Mouse (Mus musculus) adrenal gland, adult 2 months (tissue): ENCODE measurements around the gene Snx21. TPM values are rescaled to one million over a fixed set of nuclear protein-coding genes. Genes with fewer than 3 reads are reported as not detected.

Experiments
- DNase-seq: peaks from one replicate; pipeline ENCODE4 v3.0.0; 2021
- polyA plus RNA-seq: library from polyadenylated mRNA; depleted of rRNA; stranded (reverse); fragments of >200 nt; gene quantifications from 2 replicates; pipeline ENCODE4 v1.2.3, GENCODE M21; 2012
- total RNA-seq, 2 experiments: library from RNA; stranded (reverse); gene quantifications; 2 replicates each; pipeline ENCODE4 v1.2.3; 2021

Snx21 gene
- total and polyA plus RNA-seq, 3 experiments = 26.5 to 109 (median 43.1) TPM

DNA sequence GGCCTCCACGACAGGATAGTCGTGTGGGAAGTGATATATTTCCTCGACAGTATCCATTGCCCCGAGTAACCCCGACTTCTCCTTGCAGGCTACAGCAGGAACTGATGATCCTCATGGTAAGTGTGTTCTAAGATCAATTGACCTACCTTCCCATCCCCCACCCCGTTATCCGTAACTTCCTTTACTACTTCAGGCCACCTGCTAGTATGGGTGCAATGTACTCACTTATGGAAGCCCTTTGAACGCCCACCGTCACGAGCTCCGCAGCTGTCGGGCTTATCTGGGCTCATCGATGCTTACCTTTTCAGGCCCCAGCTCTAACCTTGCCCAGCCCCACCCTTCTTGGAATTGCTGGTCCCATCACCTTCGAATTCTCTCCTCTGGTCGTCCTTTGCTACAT, 15.3 kb upstream of the Snx21 start:
- no peak for DNase-seq

GRCm38 (mm10) chr2:164771123-164771522, 14.5 kb upstream of the Snx21 start:
- no peak for DNase-seq

- no peak for DNase-seq
Observed at GRCm38 (mm10) chr2:164773229-164773988, 12.2 kb upstream of the Snx21 start.

- DNase-seq = no peak
Observed at GRCm38 (mm10) chr2:164773989-164774364, 11.6 kb upstream of the Snx21 start.

DNA sequence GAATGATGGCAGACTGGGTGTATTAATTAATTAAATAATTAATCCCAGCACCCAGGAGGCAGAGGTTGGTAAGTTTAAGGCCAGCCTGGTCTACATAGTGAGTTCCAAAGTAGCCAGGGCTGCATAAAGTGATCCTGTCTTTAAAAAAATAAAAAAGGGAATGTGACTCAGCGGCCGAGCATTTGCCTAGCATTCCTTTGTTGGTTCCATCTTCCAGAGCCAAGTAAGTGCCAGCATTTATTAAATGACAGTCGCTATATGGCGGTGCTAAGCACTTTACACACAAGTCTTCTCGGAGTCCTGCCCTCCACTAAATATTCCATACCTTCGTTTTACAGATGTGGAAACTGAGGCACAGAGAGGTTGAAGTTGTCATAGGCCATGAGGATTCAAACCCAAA, 9.5 kb upstream of the Snx21 start:
- DNase-seq = no peak

DNA sequence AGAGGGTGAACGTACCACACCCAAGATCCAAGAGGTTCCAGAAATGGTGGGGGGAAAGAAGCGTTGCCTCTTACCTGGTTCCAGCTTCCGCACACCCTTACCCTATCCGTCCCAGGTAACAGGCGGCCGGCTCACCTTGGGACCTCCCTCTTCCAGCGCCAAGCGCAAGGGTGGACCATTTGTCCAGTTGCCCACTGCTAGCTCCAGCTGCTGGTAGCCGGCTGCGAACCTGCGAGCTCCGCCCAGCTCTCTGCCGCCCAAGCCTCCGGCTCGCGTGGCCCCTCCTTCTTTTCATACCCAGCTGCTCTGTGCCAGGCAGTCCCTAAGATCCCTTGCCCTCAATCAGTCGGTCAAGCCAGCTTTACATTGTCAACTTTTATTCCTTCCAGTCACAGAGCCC, 8.8 kb upstream of the Snx21 start:
- DNase-seq = no peak

DNA sequence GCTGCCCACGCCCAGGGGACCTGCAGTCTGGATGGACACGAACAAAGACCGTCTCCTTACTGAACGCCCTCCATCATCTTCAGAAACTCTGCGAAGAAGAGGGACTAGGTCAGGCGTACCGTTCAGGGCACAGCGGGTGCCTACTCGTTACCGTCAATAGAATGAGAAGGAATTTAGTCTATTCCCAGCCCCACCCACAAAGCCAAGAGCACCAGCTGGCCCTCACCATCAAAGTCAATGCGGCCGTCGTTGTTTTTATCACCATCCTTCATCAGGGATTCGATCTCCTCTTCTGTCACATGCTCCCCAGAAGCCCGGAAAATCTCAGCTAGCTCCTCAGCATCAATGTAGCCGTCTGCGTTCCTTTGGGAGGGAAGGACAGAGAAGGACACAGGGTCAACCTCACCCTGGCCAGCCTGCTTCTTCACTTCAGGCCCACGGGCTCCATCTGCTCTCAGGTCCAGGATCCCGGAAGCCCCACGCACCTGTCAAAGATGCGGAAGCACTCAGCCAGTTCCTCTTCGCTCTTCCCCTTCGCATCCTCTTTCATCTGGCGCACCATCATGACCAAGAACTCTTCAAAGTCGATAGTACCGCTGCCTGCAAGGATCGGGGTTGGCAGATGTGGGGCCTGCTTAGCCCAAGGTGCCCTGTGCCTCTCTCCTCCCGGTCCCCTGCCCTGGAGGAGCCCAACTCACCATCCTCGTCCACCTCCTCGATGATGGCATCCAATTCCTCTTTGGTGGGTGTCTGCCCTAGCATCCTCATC, 8.2 kb upstream of the Snx21 start:
- no peak for DNase-seq

GRCm38 (mm10) chr2:164778015-164778287, 7.7 kb upstream of the Snx21 start:
- no peak for DNase-seq

DNA sequence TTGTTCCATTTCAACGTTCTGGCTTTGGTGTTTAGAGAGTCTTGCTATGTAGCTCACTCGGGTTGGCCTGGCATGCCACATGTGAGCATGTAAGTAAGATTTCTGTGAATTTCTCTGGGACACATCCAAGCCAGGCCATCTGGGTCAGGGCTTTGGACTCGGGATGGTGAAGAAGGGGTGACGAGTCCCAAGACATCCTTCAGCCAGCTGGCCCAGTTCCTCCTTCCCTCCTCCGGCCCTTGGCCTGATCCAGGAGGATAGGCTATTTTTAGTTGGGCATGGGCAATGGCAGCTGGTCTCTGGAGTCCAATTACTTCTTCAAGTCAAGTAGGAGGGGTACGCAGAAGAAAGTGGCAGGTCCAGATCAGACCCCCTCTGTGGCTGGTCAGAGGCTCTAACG, 6.8 kb upstream of the Snx21 start:
- no peak for DNase-seq

GRCm38 (mm10) chr2:164779481-164780086, 6.0 kb upstream of the Snx21 start, which contains the start of gene Tnnc2:
Tnnc2 (minus strand) TSS chr2:164779967.
- no peak for DNase-seq

DNA sequence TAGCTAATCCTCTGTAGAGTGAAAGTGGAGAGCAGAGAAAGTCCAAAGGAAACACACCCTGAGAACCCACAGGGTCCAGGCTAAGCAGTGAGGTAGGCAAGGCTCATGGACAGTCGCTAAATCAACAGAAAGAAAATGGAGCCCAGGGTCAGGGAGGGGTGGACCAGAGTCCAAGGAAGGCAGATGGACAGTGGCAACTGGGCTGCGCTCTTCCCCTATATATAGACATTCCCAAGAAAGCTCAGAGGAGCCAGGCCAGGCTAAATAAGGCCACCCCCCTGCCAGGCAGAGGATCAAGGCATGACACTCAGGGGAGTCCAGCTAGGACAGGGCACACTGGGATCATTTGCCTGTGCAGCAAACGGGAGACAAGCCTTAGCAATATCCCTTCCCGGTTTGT, 3.7 kb upstream of the Snx21 start:
- DNase-seq = no peak

DNA sequence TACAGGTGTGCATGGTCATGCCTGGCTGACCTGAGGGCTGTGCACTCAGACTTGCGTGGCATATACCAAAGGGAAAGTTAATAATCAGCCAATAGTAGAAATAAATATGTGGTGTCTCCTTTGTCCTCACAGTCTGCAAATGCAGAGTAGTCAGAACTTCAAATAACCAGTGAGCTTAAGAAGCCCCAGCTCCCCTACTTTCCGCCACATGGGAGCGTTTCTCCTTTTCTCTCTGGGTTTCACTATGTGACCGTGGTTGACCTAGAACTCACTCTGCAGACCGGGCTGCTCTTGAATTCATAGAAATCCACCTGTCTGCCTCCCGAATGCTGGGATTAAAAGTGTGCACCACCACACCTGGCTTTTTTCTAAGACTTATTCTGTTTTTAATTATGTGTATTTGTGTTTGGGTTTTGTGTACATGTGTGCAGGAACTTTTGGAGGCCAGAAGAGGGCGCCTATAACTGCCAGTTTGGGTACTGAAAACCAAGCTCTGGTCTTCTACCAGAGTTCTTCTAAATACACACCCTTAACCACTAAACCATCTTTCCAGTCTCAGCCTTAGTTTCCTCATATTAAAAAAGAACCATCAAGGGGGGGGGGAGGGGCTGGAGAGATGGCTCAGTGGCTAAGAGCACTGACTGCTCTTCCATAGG, 1.6 kb upstream of the Snx21 start:
- no peak for DNase-seq

DNA sequence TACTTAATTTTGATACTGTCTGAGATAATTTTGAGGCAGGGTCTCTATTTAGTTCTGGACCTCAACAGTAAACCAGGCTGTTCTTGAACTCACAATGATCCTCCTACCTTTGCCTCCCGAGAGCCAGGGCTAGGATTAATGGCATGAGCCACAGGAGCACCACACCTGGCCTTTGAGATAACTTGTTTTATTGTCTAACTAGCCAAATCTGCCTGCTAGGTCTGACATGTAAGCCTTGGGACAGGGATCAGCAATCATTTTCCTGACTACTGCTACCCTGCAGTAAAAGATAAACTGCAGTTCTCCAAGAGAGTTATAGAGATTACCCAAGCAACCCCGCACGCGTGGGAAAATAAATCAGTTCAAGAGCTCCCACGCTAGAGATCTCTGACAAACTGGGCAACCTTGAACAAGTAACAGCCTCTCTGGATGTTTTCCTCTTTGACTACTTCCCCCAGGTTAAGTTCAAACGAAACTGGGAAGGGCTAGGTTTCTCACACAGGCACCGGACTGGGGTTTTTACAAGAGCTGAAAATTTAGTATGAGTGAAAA, 678 bp upstream of the Snx21 start:
- DNase-seq = peak; percentile 44

- no peak for DNase-seq
Observed at GRCm38 (mm10) chr2:164786388-164786885, 814 bp downstream of the Snx21 start.

- no peak for DNase-seq
Observed at GRCm38 (mm10) chr2:164787032-164787431, 1.4 kb downstream of the Snx21 start.

GRCm38 (mm10) chr2:164787779-164788178, 2.2 kb downstream of the Snx21 start:
- no peak for DNase-seq

- DNase-seq = no peak
Observed at GRCm38 (mm10) chr2:164788411-164788810, 2.8 kb downstream of the Snx21 start.

GRCm38 (mm10) chr2:164790451-164790850, 4.8 kb downstream of the Snx21 start:
- peak; percentile 60 for DNase-seq

- no peak for DNase-seq
Observed at GRCm38 (mm10) chr2:164791841-164792261, 6.2 kb downstream of the Snx21 start.

DNA sequence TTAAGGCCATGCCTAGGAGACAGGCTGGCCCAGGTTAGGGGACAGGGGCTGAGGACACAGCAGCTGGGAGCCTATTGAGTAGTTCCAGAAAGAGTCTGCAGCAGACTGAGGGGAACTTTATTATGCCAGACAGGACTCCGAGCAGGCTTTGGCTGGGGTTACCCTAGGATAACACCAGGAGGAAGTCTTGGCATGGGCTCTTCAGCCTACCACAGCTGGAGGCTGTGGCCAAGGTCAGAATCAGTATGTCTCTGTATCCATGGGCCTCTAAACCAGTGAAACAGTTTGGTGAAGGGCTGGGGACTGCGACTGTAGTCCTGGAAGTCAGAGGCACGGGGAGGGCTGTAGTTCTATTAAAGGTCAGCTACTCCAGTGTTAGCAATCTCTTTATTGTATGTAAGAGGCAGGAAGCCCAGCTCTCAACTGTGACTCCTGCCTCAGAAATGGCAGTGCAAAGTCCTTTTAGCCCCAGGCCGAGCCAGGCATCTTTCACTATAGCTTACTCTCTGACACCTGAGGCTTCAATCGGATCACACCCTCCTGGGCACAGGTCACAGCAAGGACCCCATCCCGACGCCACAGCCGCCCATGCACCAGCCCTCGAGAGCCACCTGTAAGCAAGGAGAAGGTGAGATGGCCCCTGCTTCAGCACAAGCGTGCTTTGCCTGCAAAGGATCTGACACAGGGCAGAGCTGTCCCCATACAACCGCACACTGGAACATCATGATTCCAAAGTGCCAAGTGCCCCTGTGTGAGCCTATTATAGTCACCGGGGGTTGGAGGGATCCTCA, 7.0 kb downstream of the Snx21 start:
- peak; percentile 72 for DNase-seq

DNA sequence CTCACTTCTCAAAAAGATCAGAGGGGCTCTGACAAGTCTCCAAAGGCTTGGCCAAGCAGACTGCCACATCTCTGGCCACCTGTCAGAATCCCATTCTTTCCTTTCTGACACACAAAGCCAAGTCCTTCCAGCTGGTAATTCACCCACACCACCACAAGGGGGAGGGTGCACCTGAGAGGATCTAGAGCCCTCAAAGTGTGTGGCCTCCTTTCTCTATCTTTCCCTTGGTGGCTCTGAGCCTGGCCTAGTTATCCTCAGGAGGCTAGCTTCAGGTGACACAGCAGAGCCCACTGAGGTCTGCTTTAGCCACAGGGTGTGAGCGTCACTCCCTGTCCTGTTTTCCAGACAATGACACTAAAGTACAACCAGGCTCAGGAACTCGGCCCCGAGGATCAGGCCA, 7.6 kb downstream of the Snx21 start:
- DNase-seq = peak; percentile 73
